9 mouse cellular contexts compared by ENCODE assay signal in the genomic region with DNA sequence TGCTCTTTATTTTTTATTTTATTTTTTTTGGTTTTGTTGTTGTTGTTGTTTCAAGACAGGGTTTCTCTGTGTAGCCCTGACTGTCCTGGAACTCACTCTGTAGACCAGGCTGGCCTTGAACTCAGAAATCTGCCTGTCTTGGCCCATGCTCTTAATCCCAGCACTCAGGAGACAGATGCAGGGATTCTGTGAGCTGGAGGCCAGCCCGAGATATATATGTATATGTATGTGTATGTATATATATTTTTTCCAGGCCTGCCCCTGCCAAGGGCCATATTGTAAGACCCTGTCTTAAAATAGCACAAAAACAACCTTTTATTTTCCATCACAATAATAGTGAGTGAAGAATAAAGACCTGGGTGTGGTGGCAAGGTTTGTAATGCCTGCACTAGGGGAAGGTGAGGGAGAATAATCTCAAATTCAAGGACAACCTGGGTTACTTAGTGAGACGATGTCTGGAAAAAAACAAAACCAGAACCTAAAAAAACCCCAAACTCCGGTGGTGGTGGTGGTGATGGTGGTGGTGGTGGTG. TPM values are rescaled to one million over a fixed set of nuclear protein-coding genes. Genes with fewer than 3 reads are reported as not detected.
DNase-seq lines count a peak whose midpoint lies in the region; ATAC-seq lines count a peak whose summit lies in the region.
"Had no signal": no experiment of that assay in that cellular context is flagged by ENCODE, and none has a peak within 500 bp of the region (broad histone marks: within the 10 kb centered on the region; RNA-seq: fewer than 3 reads in every experiment).

No protein-coding gene starts in this region.

- H3K27ac ChIP-seq in kidney, embryonic 16.5 days (ENCODE audit: low read length) = no peak overlapping the region
- no peak overlapping the region for H3K27ac ChIP-seq in embryonic facial prominence, embryonic 15.5 days (replicated peaks)
- no peak overlapping the region for H3K27ac ChIP-seq in hindbrain, embryonic 14.5 days
- H3K27ac ChIP-seq in midbrain, embryonic 15.5 days = no peak overlapping the region

- H3K4me3 ChIP-seq in kidney, embryonic 16.5 days (ENCODE audit: low read length) = no peak overlapping the region
- peak overlapping the region; percentile 44; the same call in 1 of the 2 replicates for H3K4me3 ChIP-seq in embryonic facial prominence, embryonic 15.5 days (replicated peaks)
- peak overlapping the region; percentile 30 for H3K4me3 ChIP-seq in hindbrain, embryonic 14.5 days (replicated peaks; ENCODE audit: low read length)
- H3K4me3 ChIP-seq in midbrain, embryonic 15.5 days = peak overlapping the region; percentile 40

- no peak overlapping the region for H3K9ac ChIP-seq in kidney, embryonic 16.5 days (replicated peaks; ENCODE audit: low read length)
- H3K9ac ChIP-seq in embryonic facial prominence, embryonic 15.5 days = no peak overlapping the region
- no peak overlapping the region for H3K9ac ChIP-seq in hindbrain, embryonic 14.5 days
- 0 out of 2 replicates have a peak overlapping the region, but pooled peaks have one; percentile 38 for H3K9ac ChIP-seq in midbrain, embryonic 15.5 days

- H3K4me1 ChIP-seq in kidney, embryonic 16.5 days (ENCODE audit: insufficient read depth, low read length) = peaks cover 39% of the 10 kb centered on the region
- H3K4me1 ChIP-seq in embryonic facial prominence, embryonic 15.5 days = peaks cover 34% of the 10 kb centered on the region
- H3K4me1 ChIP-seq in hindbrain, embryonic 14.5 days (replicated peaks; ENCODE audit: control insufficient read depth, insufficient read depth, low read length) = peaks cover 27% of the 10 kb centered on the region
- H3K4me1 ChIP-seq in midbrain, embryonic 15.5 days = peaks cover 47% of the 10 kb centered on the region

- peak overlapping the region; percentile 85 for H3K4me2 ChIP-seq in kidney, embryonic 16.5 days (replicated peaks; ENCODE audit: low read depth, low read length)
- H3K4me2 ChIP-seq in embryonic facial prominence, embryonic 15.5 days (replicated peaks) = peak overlapping the region; percentile 85
- H3K4me2 ChIP-seq in hindbrain, embryonic 14.5 days (replicated peaks) = peak overlapping the region; percentile 78
- H3K4me2 ChIP-seq in midbrain, embryonic 15.5 days = peak overlapping the region; percentile 88

- no peak for DNase-seq in kidney, adult 8-10 months
- DNase-seq in hindbrain, embryonic 14.5 days (ENCODE audit: low spot score) = no peak
- DNase-seq in embryo, embryonic 11 days = no peak
- no peak for DNase-seq in layer of hippocampus, postnatal 10 days (ENCODE audit: low spot score in 2 of 2)
- DNase-seq: kidney, adult 9 months; thymus, postnatal 25 days had no signal

- 76% methylated on average over 3 of the region's 3 CpGs for WGBS in kidney, embryonic 16.5 days
- 70% methylated on average over 3 of the region's 3 CpGs for WGBS in embryonic facial prominence, embryonic 15.5 days
- WGBS in hindbrain, embryonic 14.5 days = 58% methylated on average over 3 of the region's 3 CpGs
- 62% methylated on average over 3 of the region's 3 CpGs for WGBS in midbrain, embryonic 15.5 days

- ATAC-seq in kidney, embryonic 16.5 days (ENCODE audit: low FRiP score, low TSS enrichment) = no peak
- ATAC-seq in embryonic facial prominence, embryonic 15.5 days (ENCODE audit: insufficient number of reproducible peaks, low FRiP score, low TSS enrichment, low read depth) = no peak
- ATAC-seq in hindbrain, embryonic 14.5 days (ENCODE audit: low FRiP score) = no peak
- no peak for ATAC-seq in midbrain, embryonic 15.5 days (replicated peaks)

- H3K27me3 ChIP-seq in kidney, embryonic 16.5 days (ENCODE audit: insufficient read depth, low read length) = no peaks in the 10 kb centered on the region
- no peaks in the 10 kb centered on the region for H3K27me3 ChIP-seq in embryonic facial prominence, embryonic 15.5 days
- no peaks in the 10 kb centered on the region for H3K27me3 ChIP-seq in hindbrain, embryonic 14.5 days (ENCODE audit: control insufficient read depth, insufficient read depth, low read length)
- H3K27me3 ChIP-seq in midbrain, embryonic 15.5 days (replicated peaks) = no peaks in the 10 kb centered on the region; the same call in 1 of the 2 replicates

- H3K36me3 ChIP-seq in kidney, embryonic 16.5 days (ENCODE audit: insufficient read depth, low read length) = no peaks in the 10 kb centered on the region
- no peaks in the 10 kb centered on the region for H3K36me3 ChIP-seq in embryonic facial prominence, embryonic 15.5 days
- H3K36me3 ChIP-seq in hindbrain, embryonic 14.5 days (replicated peaks; ENCODE audit: control insufficient read depth, insufficient read depth) = no peaks in the 10 kb centered on the region
- no peaks in the 10 kb centered on the region for H3K36me3 ChIP-seq in midbrain, embryonic 15.5 days (replicated peaks)

- H3K9me3 ChIP-seq in kidney, embryonic 16.5 days (ENCODE audit: low read length) = no peaks in the 10 kb centered on the region
- no peaks in the 10 kb centered on the region for H3K9me3 ChIP-seq in embryonic facial prominence, embryonic 15.5 days (replicated peaks)
- H3K9me3 ChIP-seq in hindbrain, embryonic 14.5 days (ENCODE audit: control insufficient read depth, low read length) = no peaks in the 10 kb centered on the region
- no peaks in the 10 kb centered on the region for H3K9me3 ChIP-seq in midbrain, embryonic 15.5 days

RNA-seq across cellular contexts. Expression of a gene that starts 5.1 kb away (rescaled TPM):
- 61.0 and 68.1 TPM in 2 replicates for polyA plus RNA-seq in kidney, embryonic 16.5 days (2015; fragmentation: Nextera tagmentation; extraction: Ambion mirVana)
- polyA plus RNA-seq in embryonic facial prominence, embryonic 15.5 days (2015; fragmentation: Nextera tagmentation; extraction: Ambion mirVana) = 102 and 137 TPM in 2 replicates
- 40.3 and 40.7 TPM in 2 replicates for polyA plus RNA-seq in hindbrain, embryonic 14.5 days (2014; fragmentation: Nextera tagmentation; extraction: Ambion mirVana)
- polyA plus RNA-seq in midbrain, embryonic 15.5 days (2015; fragmentation: Nextera tagmentation; extraction: Ambion mirVana) = 33.5 and 37.7 TPM in 2 replicates
- total RNA-seq in layer of hippocampus, postnatal 10 days (2021) = 10 to 100 TPM; 10.4 to 14.0 TPM

RNA-seq across cellular contexts. Expression of a gene that starts 5.9 kb away (rescaled TPM):
- polyA plus RNA-seq in kidney, embryonic 16.5 days (2015; fragmentation: Nextera tagmentation; extraction: Ambion mirVana) = 8.0 and 9.1 TPM in 2 replicates
- polyA plus RNA-seq in embryonic facial prominence, embryonic 15.5 days (2015; fragmentation: Nextera tagmentation; extraction: Ambion mirVana) = 14.9 and 15.7 TPM in 2 replicates
- polyA plus RNA-seq in hindbrain, embryonic 14.5 days (2014; fragmentation: Nextera tagmentation; extraction: Ambion mirVana) = 18.6 and 24.3 TPM in 2 replicates
- 20.5 and 21.2 TPM in 2 replicates for polyA plus RNA-seq in midbrain, embryonic 15.5 days (2015; fragmentation: Nextera tagmentation; extraction: Ambion mirVana)
- total RNA-seq in layer of hippocampus, postnatal 10 days (2021) = 10 to 100 TPM; 24.2 to 24.9 TPM

RNA-seq across cellular contexts. Expression of a gene that starts 20.0 kb away (rescaled TPM):
- polyA plus RNA-seq in kidney, embryonic 16.5 days (2015; fragmentation: Nextera tagmentation; extraction: Ambion mirVana) = 176 and 177 TPM in 2 replicates
- 122 and 123 TPM in 2 replicates for polyA plus RNA-seq in embryonic facial prominence, embryonic 15.5 days (2015; fragmentation: Nextera tagmentation; extraction: Ambion mirVana)
- 17.0 and 22.0 TPM in 2 replicates for polyA plus RNA-seq in hindbrain, embryonic 14.5 days (2014; fragmentation: Nextera tagmentation; extraction: Ambion mirVana)
- polyA plus RNA-seq in midbrain, embryonic 15.5 days (2015; fragmentation: Nextera tagmentation; extraction: Ambion mirVana) = 17.7 and 23.9 TPM in 2 replicates
- total RNA-seq in layer of hippocampus, postnatal 10 days (2021) = 1 to 10 TPM; 5.3 to 6.0 TPM

RNA-seq across cellular contexts. Expression of a gene that starts 22.8 kb away (rescaled TPM):
- 81.5 and 114 TPM in 2 replicates for polyA plus RNA-seq in kidney, embryonic 16.5 days (2015; fragmentation: Nextera tagmentation; extraction: Ambion mirVana)
- polyA plus RNA-seq in embryonic facial prominence, embryonic 15.5 days (2015; fragmentation: Nextera tagmentation; extraction: Ambion mirVana) = 111 and 149 TPM in 2 replicates
- 324 and 368 TPM in 2 replicates for polyA plus RNA-seq in hindbrain, embryonic 14.5 days (2014; fragmentation: Nextera tagmentation; extraction: Ambion mirVana)
- polyA plus RNA-seq in midbrain, embryonic 15.5 days (2015; fragmentation: Nextera tagmentation; extraction: Ambion mirVana) = 319 and 333 TPM in 2 replicates
- 1,000 to 10,000 TPM in 1 of 2 experiments, 100 to 1,000 TPM in 1; 909 to 1,029 TPM for total RNA-seq in layer of hippocampus, postnatal 10 days (2021)

RNA-seq across cellular contexts. Expression of a gene that starts 29.6 kb away (rescaled TPM):
- polyA plus RNA-seq in kidney, embryonic 16.5 days (2015; fragmentation: Nextera tagmentation; extraction: Ambion mirVana) = 11.4 and 15.6 TPM in 2 replicates
- 29.6 and 34.4 TPM in 2 replicates for polyA plus RNA-seq in embryonic facial prominence, embryonic 15.5 days (2015; fragmentation: Nextera tagmentation; extraction: Ambion mirVana)
- polyA plus RNA-seq in hindbrain, embryonic 14.5 days (2014; fragmentation: Nextera tagmentation; extraction: Ambion mirVana) = 9.6 and 10.1 TPM in 2 replicates
- polyA plus RNA-seq in midbrain, embryonic 15.5 days (2015; fragmentation: Nextera tagmentation; extraction: Ambion mirVana) = 11.3 and 12.3 TPM in 2 replicates
- 10 to 100 TPM; 54.4 to 67.2 TPM for total RNA-seq in layer of hippocampus, postnatal 10 days (2021)
